Mouse (Mus musculus): ENCODE measurements around the gene S100a16. TPM values are rescaled to one million over a fixed set of nuclear protein-coding genes. Genes with fewer than 3 reads are reported as not detected.

S100a16 gene
- polyA plus RNA-seq, 1 experiment = 140 TPM

DNA sequence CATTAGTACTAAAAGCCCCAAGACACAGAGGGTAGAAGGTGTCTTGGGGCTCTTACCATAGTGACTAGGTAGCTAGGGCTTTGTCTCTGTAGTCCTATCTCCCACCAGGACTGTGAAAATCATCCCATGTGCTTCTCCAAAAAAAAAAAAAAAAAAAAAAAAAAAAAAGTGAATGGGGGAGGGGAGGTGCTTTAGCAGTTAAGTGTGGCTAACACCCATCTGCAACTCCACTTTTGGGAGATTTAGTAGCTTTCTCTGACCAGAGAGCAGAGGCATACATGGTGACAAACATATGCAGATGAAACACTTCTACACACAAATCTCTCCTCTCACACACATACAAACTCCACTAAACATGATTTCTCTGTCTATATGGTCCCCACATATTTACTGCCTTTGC, 39.5 kb upstream of the S100a16 start:
- Histone ChIP-seq H3K36me3 (ENCODE audit: control insufficient read depth, insufficient read depth, low read length) (peaks cover 18% of the 10 kb centered on the region), H3K4me1 (ENCODE audit: control insufficient read depth, insufficient read depth, low read length) (no peaks in the 10 kb centered on the region), H3K27ac (ENCODE audit: insufficient read depth, low read depth, low read length) (no peak overlapping the region), H3K27me3 (replicated peaks; ENCODE audit: control insufficient read depth, insufficient read depth, low read length) (no peaks in the 10 kb centered on the region), H3K4me3 (ENCODE audit: insufficient read depth, low read depth, low read length) (no peak overlapping the region)
- DNase-seq = no peak
- TF ChIP-seq CTCF (conservative IDR thresholded peaks at IDR 0.05; ENCODE audit: insufficient read depth, insufficient read length, low read depth, low read length) = no peak
- no peak for TF ChIP-seq POLR2A (IDR thresholded peaks at IDR 0.05; ENCODE audit: low read depth, low read length)

DNA sequence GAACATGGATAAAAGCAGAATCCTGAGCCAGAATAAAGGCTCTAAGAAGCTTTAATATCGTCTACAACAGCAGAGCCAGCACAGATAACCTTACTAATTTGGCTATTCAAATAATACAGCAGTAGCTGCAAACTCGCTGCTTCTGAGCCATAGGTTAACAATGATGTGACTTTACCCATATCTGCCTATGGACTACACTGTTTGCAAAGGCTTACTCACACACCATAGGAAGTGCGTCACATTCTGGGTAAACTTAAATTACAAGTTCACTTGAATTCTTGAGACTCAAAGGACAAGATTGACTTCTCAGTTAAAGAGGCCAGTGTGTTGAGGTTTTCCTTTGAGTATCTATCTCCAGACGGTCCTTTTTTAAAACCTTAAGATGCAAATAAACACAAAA, 33.6 kb upstream of the S100a16 start:
- H3K27ac ChIP-seq (ENCODE audit: insufficient read depth, low read depth, low read length) = no peak overlapping the region
- peaks cover 19% of the 10 kb centered on the region; the same call in 1 of the 2 replicates for H3K4me1 ChIP-seq (ENCODE audit: control insufficient read depth, insufficient read depth, low read length)
- 87% methylated on average over 4 of the region's 4 CpGs for WGBS
- DNase-seq = no peak
- H3K27me3 ChIP-seq (replicated peaks; ENCODE audit: control insufficient read depth, insufficient read depth, low read length) = no peaks in the 10 kb centered on the region
- H3K4me3 ChIP-seq (ENCODE audit: insufficient read depth, low read depth, low read length) = no peak overlapping the region
- no peak for TF ChIP-seq POLR2A (IDR thresholded peaks at IDR 0.05; ENCODE audit: low read depth, low read length)
- TF ChIP-seq CTCF (conservative IDR thresholded peaks at IDR 0.05; ENCODE audit: insufficient read depth, insufficient read length, low read depth, low read length) = no peak
- peaks cover 27% of the 10 kb centered on the region for H3K36me3 ChIP-seq (ENCODE audit: control insufficient read depth, insufficient read depth, low read length)

DNA sequence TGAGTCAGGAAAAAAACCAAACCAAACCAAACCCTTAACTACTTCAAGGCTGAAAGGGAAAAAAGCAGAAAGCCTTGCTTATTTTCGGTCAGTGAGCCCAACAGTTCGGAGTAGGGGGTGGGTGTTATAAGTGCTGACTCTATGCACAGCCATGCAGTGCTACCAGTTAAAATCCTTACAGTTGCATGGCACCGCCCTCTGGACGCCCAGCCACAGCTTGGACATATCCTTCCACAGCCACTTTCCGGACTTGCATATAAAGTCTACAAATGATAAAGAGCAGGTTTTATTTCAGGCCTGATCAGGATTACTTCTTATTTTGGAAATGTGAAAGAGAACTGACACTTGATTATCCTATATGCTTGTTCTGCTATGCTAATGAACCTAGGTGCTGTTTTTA, 31.8 kb upstream of the S100a16 start:
- Histone ChIP-seq H3K27me3 (replicated peaks; ENCODE audit: control insufficient read depth, insufficient read depth, low read length) (no peaks in the 10 kb centered on the region), H3K4me1 (ENCODE audit: control insufficient read depth, insufficient read depth, low read length) (peaks cover 19% of the 10 kb centered on the region; the same call in 1 of the 2 replicates), H3K27ac (ENCODE audit: insufficient read depth, low read depth, low read length) (no peak overlapping the region), H3K4me3 (ENCODE audit: insufficient read depth, low read depth, low read length) (no peak overlapping the region), H3K36me3 (ENCODE audit: control insufficient read depth, insufficient read depth, low read length) (peaks cover 22% of the 10 kb centered on the region)
- no peak for TF ChIP-seq CTCF (conservative IDR thresholded peaks at IDR 0.05; ENCODE audit: insufficient read depth, insufficient read length, low read depth, low read length)
- no peak for DNase-seq
- 84% methylated on average over 5 of the region's 5 CpGs for WGBS

DNA sequence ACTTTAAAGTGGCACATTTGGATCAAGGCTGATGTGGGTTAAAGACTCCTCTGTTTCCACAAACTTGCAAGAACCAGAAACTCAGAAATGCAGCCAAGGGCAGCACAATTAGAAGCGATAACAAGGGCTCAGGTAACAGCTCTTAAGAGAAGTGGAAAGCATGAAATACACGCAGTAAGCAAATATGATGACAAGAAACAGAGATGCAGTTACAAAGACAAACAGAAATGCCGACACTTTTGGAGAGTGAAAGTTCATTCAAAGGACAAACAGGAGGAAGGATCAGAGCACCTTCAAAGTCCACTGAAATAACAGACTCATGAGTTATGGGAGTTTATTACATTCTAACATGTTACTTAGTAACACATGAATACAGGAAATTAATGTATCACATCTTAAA, 30.7 kb upstream of the S100a16 start:
- DNase-seq = peak; percentile 28
- no peak for TF ChIP-seq POLR2A (IDR thresholded peaks at IDR 0.05; ENCODE audit: low read depth, low read length)
- peak overlapping the region; percentile 69; the same call in 1 of the 2 replicates for H3K27ac ChIP-seq (ENCODE audit: insufficient read depth, low read depth, low read length)
- no peaks in the 10 kb centered on the region for H3K27me3 ChIP-seq (replicated peaks; ENCODE audit: control insufficient read depth, insufficient read depth, low read length)
- 31% methylated on average over 3 of the region's 3 CpGs for WGBS
- peaks cover 19% of the 10 kb centered on the region; the same call in 1 of the 2 replicates for H3K4me1 ChIP-seq (ENCODE audit: control insufficient read depth, insufficient read depth, low read length)
- H3K36me3 ChIP-seq (ENCODE audit: control insufficient read depth, insufficient read depth, low read length) = peaks cover 20% of the 10 kb centered on the region
- H3K4me3 ChIP-seq (ENCODE audit: insufficient read depth, low read depth, low read length) = no peak overlapping the region

DNA sequence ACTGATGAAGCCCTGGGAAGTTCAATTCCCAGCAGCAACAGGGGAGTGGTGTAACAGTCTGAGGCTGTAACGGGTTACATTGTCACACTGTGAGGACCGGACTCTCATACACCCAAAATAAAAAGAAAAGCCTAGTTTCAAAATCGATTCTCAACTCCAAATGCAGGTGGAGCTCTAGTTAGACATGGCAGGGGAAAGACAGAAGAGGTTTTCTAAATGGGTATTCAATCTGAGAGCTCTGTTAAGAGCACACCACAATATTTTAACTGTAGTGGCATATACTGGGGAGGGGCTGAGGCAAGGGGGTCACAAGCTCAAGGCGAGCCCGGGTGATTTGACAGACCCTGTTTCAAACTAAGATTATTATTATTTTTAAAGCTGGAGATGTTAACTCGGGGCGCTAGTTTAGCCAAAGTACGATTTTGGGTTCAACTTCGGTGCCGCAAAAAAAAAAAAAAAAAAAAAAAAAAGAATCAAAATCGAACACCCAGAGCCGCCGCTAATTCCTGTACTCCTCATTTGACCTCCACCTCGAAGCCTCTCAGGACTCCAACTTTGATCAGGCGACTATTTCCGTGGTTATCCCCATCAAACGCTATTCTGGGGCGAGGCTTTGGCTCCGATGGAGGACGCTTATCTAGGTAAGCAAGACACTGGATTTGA, 28.6 kb upstream of the S100a16 start:
- peaks cover 19% of the 10 kb centered on the region; the same call in 1 of the 2 replicates for H3K4me1 ChIP-seq (ENCODE audit: control insufficient read depth, insufficient read depth, low read length)
- H3K36me3 ChIP-seq (ENCODE audit: control insufficient read depth, insufficient read depth, low read length) = peaks cover 4% of the 10 kb centered on the region
- DNase-seq = no peak
- peak overlapping the region; percentile 86 for H3K27ac ChIP-seq (ENCODE audit: insufficient read depth, low read depth, low read length)
- H3K4me3 ChIP-seq (ENCODE audit: insufficient read depth, low read depth, low read length) = peak overlapping the region; percentile 97
- H3K27me3 ChIP-seq (replicated peaks; ENCODE audit: control insufficient read depth, insufficient read depth, low read length) = no peaks in the 10 kb centered on the region
- no peak for TF ChIP-seq POLR2A (IDR thresholded peaks at IDR 0.05; ENCODE audit: low read depth, low read length)
- WGBS = 2% methylated on average over 20 of the region's 20 CpGs

DNA sequence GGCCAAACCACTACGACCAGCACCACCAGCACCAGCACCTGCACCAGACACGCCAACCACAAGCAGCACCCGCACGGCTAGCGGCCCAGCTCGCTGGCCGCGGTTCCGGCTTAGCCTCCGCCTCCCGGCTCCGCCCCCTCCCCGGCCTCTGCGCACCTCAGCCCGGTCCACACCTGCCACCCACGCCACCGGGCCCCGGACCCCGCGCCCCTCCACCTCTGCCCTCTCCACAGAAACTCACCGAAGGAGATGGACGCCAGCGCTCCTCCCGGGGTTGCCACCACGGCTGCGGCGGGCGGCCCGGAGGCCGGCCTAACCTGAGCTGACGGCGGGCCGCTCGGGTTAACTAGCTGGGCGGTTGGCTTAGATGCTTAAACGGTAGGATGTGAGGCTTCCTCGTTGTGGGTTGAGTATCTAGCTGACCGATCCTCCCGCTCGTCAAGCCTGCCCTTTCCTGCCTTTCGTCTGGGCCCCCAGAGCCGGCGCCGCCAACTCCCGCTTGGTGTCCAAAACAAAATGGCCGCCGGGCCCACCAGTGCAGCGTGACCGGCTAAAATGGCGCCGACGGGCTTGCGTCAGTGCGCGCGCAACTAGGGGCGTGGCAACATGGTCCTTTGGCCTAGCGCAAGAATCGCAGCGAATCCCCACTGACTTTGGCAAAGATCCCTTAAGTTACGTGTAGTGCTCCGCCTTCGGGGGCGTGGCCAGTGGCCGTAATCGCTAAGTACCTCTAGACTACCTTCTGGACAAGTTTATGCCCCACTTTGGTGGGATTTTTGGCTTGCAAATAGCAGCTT, 27.9 kb upstream of the S100a16 start, which contains the start of gene Chtop:
Gene Chtop (minus strand): TSS at position 549 of the 797 bp plus-strand sequence.
- Histone ChIP-seq H3K4me3 (ENCODE audit: insufficient read depth, low read depth, low read length) (peak within 1 kb of the TSS; percentile 97), H3K27me3 (replicated peaks; ENCODE audit: control insufficient read depth, insufficient read depth, low read length) (no peaks in the 10 kb centered on the region), H3K36me3 (ENCODE audit: control insufficient read depth, insufficient read depth, low read length) (peaks cover 3% of the 10 kb centered on the region), H3K27ac (ENCODE audit: insufficient read depth, low read depth, low read length) (peak within 1 kb of the TSS; percentile 90), H3K4me1 (ENCODE audit: control insufficient read depth, insufficient read depth, low read length) (peaks cover 19% of the 10 kb centered on the region; the same call in 1 of the 2 replicates)
- TF ChIP-seq CTCF (conservative IDR thresholded peaks at IDR 0.05; ENCODE audit: insufficient read depth, insufficient read length, low read depth, low read length) (no peak), POLR2A (IDR thresholded peaks at IDR 0.05; ENCODE audit: low read depth, low read length) (peak; percentile 36)
- under 1% methylated on average over 66 of the region's 66 CpGs for WGBS
- DNase-seq = peak; percentile 100

DNA sequence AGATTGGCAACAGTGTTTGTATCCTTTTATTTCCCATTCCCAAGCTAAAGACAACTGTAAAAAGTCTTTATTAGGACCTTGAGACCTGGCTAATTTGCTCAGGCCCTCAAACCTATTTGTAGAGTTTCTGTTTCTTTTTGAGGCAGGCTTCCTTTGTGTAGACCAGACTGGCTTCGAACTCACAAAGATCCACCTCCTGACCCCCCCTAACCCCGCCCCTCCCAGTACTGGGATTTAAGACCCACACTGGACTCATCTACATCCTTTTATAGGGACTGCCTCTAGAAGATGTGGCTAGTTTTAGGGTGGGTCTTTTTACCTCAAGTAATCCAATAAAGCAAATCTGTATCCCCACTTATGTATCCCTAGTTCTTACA, 27.3 kb upstream of the S100a16 start:
- no peak for DNase-seq
- WGBS = 6% methylated on average over 2 of the region's 2 CpGs
- peaks cover 19% of the 10 kb centered on the region; the same call in 1 of the 2 replicates for H3K4me1 ChIP-seq (ENCODE audit: control insufficient read depth, insufficient read depth, low read length)
- peak overlapping the region; percentile 62 for H3K27ac ChIP-seq (ENCODE audit: insufficient read depth, low read depth, low read length)
- TF ChIP-seq POLR2A (IDR thresholded peaks at IDR 0.05; ENCODE audit: low read depth, low read length) (no peak), CTCF (conservative IDR thresholded peaks at IDR 0.05; ENCODE audit: insufficient read depth, insufficient read length, low read depth, low read length) (no peak)
- H3K36me3 ChIP-seq (ENCODE audit: control insufficient read depth, insufficient read depth, low read length) = peaks cover 3% of the 10 kb centered on the region
- H3K4me3 ChIP-seq (ENCODE audit: insufficient read depth, low read depth, low read length) = no peak overlapping the region
- H3K27me3 ChIP-seq (replicated peaks; ENCODE audit: control insufficient read depth, insufficient read depth, low read length) = no peaks in the 10 kb centered on the region

All from kidney, adult 2 months (tissue).